Mouse (Mus musculus) kidney, postnatal 10 days (tissue): ENCODE data around the gene Cadm4.

Experiments
- DNase-seq: peaks from one replicate; pipeline ENCODE4 v3.0.0; 2021; ENCODE audit warnings: mixed read lengths

The Cadm4 gene

DNA sequence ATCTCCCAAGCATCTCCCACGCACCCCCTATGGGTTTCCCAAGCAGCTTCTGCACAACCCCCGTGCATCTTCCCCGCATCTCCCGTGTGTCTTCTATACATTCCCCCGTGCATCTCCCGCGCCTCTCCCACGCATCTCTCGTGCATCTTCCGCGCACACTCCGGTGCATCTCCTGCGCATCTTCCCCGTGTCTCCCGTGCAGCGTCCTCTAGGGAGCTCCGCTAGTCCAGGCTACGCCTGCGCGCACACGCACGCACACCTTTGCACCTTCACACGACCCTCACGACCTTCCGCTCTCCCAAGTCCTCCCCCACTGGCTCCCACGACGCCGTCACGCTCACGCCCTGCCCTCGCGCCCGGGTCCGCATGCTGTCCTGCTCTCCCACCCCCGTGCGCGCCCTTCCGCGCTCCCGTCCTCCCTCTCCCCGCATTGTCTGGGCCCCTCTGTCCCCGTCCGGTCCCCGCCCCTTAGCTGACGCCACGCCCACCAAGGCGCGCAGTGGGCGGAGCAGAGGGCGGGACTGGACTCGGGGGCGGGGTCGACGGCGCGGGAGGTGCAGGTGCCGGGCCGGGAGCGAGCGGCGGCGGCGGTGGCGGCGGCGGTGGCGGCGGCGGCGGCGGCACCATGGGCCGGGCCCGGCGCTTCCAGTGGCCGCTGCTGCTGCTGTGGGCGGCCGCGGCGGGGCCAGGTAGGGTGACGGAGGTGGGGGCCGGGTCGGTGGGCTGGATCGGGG is at the start of gene Cadm4:
TSS of gene Cadm4 (plus strand) at position 550 of the 734 bp plus-strand sequence.
- DNase-seq, result peak; percentile 91

GRCm38 (mm10) chr7:24435305-24435704 is 46.5 kb upstream of the Cadm4 start:
- DNase-seq, result no peak

GRCm38 (mm10) chr7:24437981-24438380 is 43.8 kb upstream of the Cadm4 start:
- DNase-seq, result no peak

- DNase-seq, result no peak
Measured at GRCm38 (mm10) chr7:24439191-24439590, 42.6 kb upstream of the Cadm4 start.

GRCm38 (mm10) chr7:24439891-24440290 is 41.9 kb upstream of the Cadm4 start:
- no peak for DNase-seq

- peak; percentile 76 for DNase-seq
Measured at GRCm38 (mm10) chr7:24441785-24442184, 40.0 kb upstream of the Cadm4 start.

GRCm38 (mm10) chr7:24442313-24442712 is 39.5 kb upstream of the Cadm4 start:
- no peak for DNase-seq

DNA sequence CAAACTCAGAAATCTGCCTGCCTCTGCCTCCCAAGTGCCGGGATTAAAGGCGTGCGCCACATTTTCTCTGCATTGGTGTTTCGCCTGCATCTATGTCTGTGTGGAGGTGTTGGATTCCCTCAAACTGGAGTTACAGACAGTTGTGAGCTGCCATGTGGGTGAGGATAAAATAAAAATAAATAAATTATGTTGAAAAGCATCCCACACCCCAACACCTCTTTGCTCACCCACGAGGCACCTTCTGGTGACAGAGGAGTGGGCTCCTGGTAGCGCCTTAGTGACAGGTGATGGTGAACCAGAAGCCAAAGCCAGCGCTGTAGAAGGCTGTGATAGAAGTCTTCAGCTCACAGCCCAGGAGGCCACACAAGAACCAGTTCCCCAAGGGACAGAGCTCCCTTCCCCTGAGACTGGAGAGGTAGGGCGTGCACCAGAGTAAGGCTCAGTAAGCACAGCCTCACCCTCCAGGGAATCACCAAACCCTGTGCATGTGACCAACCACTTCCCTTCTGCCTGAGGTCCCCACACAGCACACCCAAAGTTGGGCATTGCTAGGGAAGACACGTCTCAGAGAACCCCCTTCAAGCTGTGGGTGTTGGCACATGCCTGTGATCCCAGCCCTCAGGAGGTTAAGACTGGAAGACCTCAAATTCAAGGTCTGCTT is 36.4 kb upstream of the Cadm4 start:
- no peak for DNase-seq

DNA sequence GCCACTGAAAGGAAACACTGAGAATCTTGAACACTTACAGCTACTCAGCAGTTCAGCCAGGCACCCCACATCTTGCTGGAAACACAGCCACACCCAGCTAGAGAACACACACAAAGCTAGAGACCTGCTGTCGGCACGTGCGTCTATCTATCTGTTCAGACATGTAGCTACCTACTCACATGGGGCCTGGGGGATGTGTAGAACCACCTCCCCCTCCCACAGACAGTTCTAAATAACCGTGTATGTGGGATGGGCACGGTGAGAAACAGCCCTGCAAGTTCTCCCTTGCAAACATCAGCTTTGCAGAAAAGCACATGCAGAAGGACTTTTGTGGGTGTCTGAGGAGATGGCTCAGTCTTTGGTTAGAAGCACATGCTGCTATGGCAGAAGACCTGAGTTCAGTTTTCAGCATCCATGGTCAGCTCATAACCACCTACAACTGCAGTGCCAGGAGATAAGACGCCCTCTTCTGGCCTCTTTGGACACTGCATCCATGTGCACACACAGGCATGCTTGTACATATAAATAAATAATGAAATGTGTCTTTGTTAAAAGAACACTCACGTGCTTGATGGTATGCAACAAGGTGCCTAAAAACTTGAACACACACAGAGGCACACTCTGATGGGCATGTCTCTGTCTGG is 35.0 kb upstream of the Cadm4 start:
- no peak for DNase-seq

- no peak for DNase-seq
Measured at GRCm38 (mm10) chr7:24448782-24449517, 32.9 kb upstream of the Cadm4 start.

DNA sequence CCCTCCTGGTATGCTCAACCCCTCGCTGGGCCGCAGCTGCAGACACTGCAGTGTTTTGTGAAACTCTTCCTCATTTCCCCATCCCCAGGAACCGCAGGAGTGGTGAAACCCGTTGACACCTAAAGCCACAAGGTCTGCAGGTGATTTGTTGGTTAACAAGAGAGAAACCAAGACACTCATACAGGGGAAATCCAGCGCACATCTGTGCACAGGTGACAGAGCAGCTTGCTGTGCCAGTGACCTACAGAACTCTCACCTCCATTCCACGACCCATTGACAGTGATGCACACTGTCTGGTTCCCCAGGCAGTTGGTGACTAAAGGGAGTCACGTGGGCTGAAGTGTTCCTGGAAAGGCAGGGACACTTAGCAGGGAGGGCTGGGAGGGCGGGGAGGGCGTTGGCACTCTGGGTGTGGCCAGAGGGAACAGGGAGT is 31.2 kb upstream of the Cadm4 start:
- DNase-seq, result no peak

DNA sequence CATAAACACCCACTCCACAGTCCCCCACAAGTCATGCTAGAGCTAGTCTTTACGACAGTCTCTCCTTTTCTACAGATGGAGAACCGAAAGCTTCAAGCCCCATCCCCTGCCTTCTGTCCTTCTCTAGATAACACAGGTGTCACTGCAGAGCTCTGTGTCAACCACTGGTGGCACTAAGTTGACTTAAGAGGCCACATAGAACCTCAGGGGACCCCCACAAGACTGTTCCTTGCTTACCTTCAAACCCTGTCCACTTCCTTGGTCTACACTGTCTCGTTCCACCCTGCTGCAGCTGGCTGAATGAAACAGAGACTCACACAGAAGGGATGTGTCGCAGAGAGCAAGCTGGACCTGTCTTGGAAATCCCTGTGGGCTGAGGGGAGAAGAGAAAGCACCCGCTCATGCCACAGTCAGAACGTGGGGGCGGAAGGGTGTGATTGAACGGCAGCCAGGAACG is 29.9 kb upstream of the Cadm4 start, which contains the start of gene Irgc1:
TSS of gene Irgc1 (minus strand) at position 443 of the 457 bp plus-strand sequence.
- DNase-seq, result no peak

GRCm38 (mm10) chr7:24454199-24454598 is 27.6 kb upstream of the Cadm4 start:
- no peak for DNase-seq

- no peak for DNase-seq
Measured at GRCm38 (mm10) chr7:24455726-24456125, 26.1 kb upstream of the Cadm4 start.

DNA sequence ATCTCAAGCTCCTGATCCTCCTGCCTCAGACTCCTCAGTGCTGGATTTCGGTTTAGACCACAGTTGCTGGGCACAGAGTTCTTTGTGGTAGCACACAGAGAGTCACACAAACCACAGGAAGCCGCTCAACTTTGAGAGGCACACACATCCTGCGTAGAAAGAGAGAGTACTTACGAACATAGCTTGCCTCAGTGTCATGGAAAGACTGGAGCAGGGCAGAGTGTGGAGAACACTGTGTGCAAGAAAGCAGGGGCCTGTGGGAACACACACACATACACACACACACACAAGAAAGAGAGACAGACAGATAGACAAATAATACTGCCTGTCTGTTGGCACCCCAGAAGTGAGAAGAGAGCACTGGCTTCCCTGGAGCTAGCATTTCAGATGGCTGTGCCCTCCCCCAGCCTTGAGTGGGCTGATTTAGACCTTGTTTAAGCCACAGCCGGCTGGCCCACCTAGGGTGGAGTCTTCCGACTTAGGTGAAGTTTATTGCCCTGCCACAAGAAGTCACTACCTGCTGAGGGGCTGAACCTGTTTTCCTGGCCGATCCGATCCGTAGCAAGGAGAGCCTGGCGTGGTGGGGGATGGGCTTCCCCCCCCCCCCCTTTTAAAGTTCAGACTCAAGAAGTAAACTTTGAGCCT is 24.0 kb upstream of the Cadm4 start:
- no peak for DNase-seq

- DNase-seq, result no peak
Measured at GRCm38 (mm10) chr7:24459440-24459839, 22.4 kb upstream of the Cadm4 start.

GRCm38 (mm10) chr7:24459843-24460242 is 22.0 kb upstream of the Cadm4 start:
- DNase-seq, result peak; percentile 31

- peak; percentile 77 for DNase-seq
Measured at GRCm38 (mm10) chr7:24461376-24462051, 20.3 kb upstream of the Cadm4 start.

GRCm38 (mm10) chr7:24462388-24463319 is 19.2 kb upstream of the Cadm4 start, which contains the start of gene Plaur:
Gene Plaur (plus strand): TSS chr7:24462484.
- peak; percentile 57 for DNase-seq

DNA sequence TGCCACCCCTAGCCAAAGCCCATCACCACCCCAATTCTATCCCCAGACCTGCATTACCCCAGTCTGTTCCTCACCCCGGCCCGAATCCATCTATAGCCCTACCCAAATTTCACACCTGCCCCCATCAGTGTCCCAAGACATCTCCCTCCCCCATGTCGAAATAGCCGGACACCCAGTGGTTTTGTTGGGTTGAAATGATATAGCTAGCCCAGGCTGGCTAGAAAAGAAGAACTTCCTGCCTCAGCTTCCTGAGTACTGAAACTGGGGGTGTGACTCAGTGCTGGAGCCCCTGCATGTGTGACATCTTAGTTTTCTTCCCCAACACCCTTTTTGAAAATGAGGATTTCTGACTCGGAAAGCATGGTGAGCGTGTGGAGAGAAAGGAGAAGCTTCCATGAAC is 15.0 kb upstream of the Cadm4 start:
- no peak for DNase-seq

DNA sequence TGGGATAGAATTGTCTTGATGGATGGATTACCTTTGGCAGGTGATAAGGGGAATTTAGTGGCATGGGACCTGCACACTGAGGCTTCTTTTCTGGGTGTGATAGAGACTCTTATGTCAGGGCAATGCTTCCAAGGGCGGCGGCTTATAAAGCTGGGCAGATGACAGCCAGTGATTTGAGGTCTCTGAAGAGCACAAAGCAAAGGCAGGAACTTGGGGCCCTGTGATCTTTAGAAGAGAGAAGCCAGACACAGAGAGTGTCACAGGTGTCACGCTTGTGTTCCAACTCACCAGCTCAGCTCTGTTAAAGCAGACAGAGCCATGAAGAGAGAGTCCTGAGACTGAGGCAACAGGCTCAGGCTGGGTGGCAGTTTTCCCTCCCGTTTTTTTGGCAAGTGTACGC is 13.9 kb upstream of the Cadm4 start:
- DNase-seq, result no peak
